Mouse (Mus musculus) retina, adult 2 months (tissue): ENCODE data around the gene Olfr308.
"Not testable (repeated sequence)": the region's sequence is repeated elsewhere in the genome, so short reads cannot be mapped to it uniquely, and the experiment has no call there.

Experiments used
- DNase-seq: peaks from one replicate; pipeline ENCODE4 v3.0.0-alpha.2; 2012; ENCODE audit warnings: low read depth, low spot score

Gene Olfr308

DNA sequence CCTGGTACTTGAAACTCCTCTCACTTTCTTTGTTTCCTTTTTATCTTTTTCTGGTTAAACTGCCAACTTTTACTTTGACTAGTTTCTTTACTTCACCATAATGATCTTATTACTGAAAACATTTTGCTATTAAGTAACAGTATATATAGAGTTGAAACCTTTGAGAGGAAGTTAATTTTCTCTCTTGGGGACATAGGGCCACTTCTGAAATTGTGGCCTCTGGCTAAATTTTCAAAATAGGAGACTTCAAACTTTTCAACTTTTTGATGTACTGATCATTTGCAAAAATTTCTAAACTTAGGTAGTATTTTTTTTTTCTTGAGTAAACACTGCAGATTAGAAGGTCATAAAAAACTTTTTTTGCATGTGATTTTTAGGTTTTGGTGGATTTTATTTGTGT lies at the start of gene Olfr308:
Gene Olfr308, minus strand, starts transcription at position 101 of the 400 bp plus-strand sequence.
- no peak for DNase-seq

DNA sequence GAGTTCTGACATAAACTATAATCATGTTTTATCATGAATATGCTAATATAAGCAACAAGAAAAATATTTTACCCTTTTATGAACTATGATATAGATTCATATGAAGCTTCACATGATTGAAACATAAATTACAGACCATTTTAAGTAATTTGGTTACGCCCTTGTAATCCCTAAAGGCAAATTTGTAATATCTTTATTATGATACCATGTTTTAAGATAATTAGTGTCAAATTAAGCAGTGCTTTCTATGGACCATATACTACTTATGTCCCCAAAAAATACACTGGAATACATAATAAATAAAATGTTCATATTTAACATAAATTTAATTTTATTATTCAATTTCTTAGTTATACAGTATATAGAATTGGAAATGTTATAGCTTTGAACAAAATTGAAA lies 41.4 kb upstream of the Olfr308 start, which contains the start of gene Olfr305:
Gene Olfr305, minus strand, starts transcription at position 101 of the 400 bp plus-strand sequence.
- DNase-seq: no peak

DNA sequence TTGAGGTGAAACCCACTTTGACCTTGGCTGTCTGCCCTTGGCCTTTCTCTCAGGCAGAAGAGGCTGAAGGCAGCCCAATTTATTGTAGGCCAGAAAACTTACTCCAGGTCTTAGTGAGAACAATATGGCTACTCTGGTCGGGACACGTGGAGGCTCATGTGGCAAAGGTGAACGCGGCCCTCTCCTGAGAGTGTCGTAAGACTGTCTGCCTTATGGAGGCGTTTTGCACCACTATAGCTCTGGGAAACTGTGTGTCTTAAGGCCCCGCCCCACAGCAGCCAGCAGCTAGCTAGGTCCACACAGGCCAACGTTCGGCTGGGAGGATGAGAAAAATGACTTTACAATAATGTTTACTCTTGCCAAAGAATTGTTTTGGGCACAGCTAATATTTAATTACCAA lies 20.9 kb upstream of the Olfr308 start:
- DNase-seq: not testable (repeated sequence)

DNA sequence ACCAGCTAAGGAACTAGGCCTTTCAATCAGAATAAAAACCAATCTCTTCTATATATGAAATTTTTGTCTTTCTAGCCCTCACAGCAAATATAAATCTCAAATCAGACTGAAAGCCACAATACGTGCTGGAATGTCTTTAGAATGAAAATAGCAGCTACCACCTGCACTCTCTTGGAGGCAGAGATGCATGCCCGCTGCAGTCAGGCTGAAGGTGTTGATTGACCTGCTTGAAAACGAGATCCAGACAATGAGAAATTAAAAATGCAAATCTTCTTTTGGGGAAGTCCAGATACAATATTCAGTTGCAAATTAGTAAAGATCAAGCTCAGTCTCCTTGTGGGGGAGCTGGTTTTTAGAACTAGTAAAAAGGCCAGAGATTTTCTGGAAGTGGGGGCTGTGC lies 18.8 kb upstream of the Olfr308 start:
- no peak for DNase-seq

DNA sequence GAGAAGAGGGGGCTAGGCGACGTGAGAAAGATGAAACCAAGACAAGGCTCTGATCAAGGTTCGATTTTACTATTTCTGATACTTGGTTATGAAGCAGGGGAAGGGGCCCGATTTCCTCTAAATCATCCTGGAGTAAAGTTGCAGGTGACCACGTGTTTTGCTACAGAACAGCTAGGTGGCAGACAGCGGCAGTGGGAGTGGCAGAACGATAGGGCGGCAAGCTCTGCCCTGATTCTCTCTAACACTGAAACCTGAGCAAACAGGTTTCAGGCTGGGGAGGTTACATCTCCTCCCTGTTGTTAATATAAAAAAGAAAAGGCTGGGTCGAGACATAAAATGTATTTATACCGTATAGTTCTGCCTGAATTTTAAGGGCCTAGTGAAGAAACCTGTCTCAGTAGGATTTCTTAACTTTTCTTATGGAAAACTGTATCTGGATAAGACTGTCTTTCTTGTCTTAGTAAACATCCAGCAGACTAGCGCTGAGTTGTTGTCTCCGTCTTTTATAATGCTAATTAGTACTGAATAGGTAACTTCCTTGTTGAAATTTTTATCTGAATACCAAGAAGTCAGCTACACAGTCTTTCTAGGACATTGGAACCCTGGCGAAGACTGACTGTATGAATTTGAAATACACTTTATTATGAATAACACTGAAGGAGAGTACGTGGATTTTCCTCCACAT lies 17.6 kb upstream of the Olfr308 start:
- no peak for DNase-seq

DNA sequence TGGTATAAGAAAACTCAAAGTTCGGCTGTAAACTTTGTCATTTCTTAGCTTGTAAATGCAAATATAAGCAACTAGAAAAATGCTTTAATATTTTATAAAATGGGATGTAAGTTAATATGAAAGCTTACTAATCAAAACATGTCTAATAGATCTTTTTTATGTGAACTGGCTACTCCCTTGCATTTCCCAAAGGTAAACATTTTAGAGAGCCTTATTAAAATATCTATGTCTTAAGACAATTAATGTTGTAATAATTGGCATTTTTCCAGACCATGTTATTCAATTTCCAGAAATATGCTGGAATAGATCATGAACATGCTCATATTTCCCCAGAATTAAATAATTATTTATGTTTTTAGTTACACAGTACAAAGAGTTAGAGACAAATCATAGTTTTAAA lies 12.1 kb upstream of the Olfr308 start, which contains the start of gene Olfr307:
Gene Olfr307, minus strand, starts transcription at position 101 of the 400 bp plus-strand sequence.
- DNase-seq: no peak

DNA sequence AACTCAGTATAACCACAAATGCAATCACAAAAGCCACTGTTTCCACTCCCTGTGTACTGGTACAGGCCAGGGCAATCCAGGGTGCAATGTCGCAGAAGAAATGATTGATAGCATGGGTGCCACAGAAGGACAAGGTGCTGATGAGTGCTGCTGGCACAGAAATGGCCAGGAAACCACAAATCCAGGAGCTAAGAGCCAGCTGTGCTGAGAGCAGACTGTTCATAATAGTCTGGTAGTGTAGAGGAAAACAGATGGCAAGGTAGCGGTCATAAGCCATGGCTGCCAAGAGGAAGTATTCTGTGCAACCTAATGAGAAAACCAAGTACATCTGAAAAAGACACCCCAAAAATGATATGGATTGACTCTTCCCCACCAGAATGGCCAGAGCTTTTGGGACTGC lies 4.1 kb downstream of the Olfr308 start:
- DNase-seq: no peak

DNA sequence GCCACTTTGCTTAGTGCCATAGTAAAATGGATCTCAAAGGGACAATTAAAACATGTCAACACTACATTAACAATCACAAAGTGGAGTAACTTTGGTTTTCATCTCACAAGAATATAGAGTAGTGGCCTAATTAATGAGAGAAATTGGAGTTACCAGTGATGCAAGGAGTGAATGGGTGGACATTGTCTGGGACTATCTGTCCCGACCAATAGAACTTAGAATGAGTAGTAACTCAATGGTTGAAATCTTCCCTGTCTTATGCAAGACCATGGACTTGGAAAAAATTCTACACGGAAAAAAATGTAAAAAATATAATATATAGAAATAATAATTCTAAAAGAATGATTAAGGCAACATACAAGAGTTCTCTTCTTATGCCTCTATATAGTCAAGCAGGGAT lies 11.8 kb downstream of the Olfr308 start, which contains the start of gene Olfr309:
Gene Olfr309, minus strand, starts transcription at position 101 of the 400 bp plus-strand sequence.
- DNase-seq: no peak

DNA sequence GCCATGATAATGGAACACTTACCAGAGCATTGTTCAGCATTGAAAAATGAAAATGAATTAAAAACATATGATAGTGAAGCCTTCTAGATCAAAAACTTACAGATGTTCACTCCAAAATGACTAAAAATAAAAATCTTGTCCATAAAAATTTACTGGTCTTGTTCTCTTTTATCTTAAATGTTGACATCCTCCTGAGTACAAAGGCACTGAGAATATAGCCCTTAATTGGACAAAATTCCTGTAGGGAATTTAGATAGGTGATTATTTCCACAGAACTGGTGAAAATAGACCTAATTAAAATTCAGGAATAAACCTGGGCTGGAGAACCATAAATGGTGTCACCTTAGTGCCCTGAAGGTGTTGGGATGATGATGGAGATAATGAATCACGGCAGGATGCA lies 48.4 kb downstream of the Olfr308 start, which contains the start of gene Olfr310:
Gene Olfr310, minus strand, starts transcription at position 101 of the 400 bp plus-strand sequence.
- DNase-seq: no peak
